Mouse (Mus musculus) liver, adult 2 months (tissue): ENCODE measurements around the gene Ntm.

Source experiments
- CTCF ChIP-seq: fragments of 200-500 bp; IDR thresholded peaks from 2 replicates; pipeline ENCODE4 v1.5.1; 2011; ENCODE audit warnings: low read depth, low read length, control low read depth
- POLR2A ChIP-seq: fragments of 200-500 bp; IDR thresholded peaks from 2 replicates; pipeline ENCODE4 v1.6.1; 2011; ENCODE audit warnings: low read length, control low read depth; ENCODE audit not compliant: insufficient read depth; ENCODE audit errors: extremely low read depth

DNA sequence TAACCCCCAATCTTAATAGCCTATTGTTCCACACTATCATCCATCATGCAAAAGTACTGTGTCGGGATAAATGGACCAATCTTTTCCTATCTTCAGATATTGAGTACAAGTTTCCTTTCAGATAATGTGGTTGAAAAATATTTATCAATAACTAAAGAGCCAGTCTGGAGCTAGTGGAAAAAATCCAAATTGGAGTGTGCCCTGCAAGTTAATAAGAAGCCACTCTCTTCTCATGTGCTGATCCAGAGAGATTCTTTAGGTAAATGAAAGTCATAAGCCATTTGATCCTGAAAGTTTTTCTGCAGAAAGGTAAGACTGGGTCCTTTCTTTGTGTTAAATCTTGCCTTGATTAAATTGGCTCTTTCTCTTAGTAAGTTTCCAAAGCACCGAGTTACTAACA lies 627.3 kb downstream of the Ntm start:
- TF ChIP-seq CTCF (no peak), POLR2A (no peak)
